Mouse (Mus musculus): ENCODE results near the gene Sema3b. TPM values are rescaled to one million over a fixed set of nuclear protein-coding genes. Genes with fewer than 3 reads are reported as not detected.

Gene Sema3b
- polyA plus RNA-seq, 1 experiment from 2014 or later: 4.2 TPM

- Histone ChIP-seq H3K27ac (peak overlapping the region; percentile 70; the same call in 1 of the 2 replicates), H3K4me2 (peak overlapping the region; percentile 67), H3K36me3 (no peaks in the 10 kb centered on the region), H3K9ac (peak overlapping the region; percentile 74), H3K27me3 (0 out of 2 replicates have a peak, but pooled peaks cover 4% of the 10 kb centered on the region), H3K4me1 (replicated peaks) (peaks cover 26% of the 10 kb centered on the region), H3K9me3 (no peaks in the 10 kb centered on the region), H3K4me3 (peak overlapping the region; percentile 41; the same call in 1 of the 2 replicates)
- no peak for ATAC-seq (ENCODE audit: low FRiP score)
- WGBS: 97% methylated on average over 13 of the region's 13 CpGs
Measured at GRCm38 (mm10) chr9:107643544-107644214, 34.6 kb upstream of the Sema3b start.

- H3K27ac ChIP-seq: no peak overlapping the region
- 0 out of 2 replicates have a peak overlapping the region, but pooled peaks have one; percentile 39 for H3K9ac ChIP-seq
- no peaks in the 10 kb centered on the region for H3K9me3 ChIP-seq
- 44% methylated on average over 8 of the region's 8 CpGs for whole genome bisulfite sequencing
- no peak overlapping the region for H3K4me2 ChIP-seq
- H3K27me3 ChIP-seq: 0 out of 2 replicates have a peak, but pooled peaks cover 4% of the 10 kb centered on the region
- peaks cover 40% of the 10 kb centered on the region for H3K4me1 ChIP-seq (replicated peaks)
- H3K4me3 ChIP-seq: no peak overlapping the region
- ATAC-seq (ENCODE audit: low FRiP score): no peak
- H3K36me3 ChIP-seq: no peaks in the 10 kb centered on the region
Measured at GRCm38 (mm10) chr9:107641666-107642065, 32.6 kb upstream of the Sema3b start.

GRCm38 (mm10) chr9:107640257-107640772 lies 31.3 kb upstream of the Sema3b start:
- Histone ChIP-seq H3K4me2 (no peak overlapping the region), H3K4me1 (replicated peaks) (peaks cover 52% of the 10 kb centered on the region), H3K27me3 (0 out of 2 replicates have a peak, but pooled peaks cover 4% of the 10 kb centered on the region), H3K9me3 (no peaks in the 10 kb centered on the region), H3K27ac (no peak overlapping the region), H3K9ac (no peak overlapping the region), H3K36me3 (no peaks in the 10 kb centered on the region), H3K4me3 (no peak overlapping the region)
- 35% methylated on average over 8 of the region's 8 CpGs for WGBS
- no peak for ATAC-seq (ENCODE audit: low FRiP score)

- Histone ChIP-seq H3K27me3 (no peaks in the 10 kb centered on the region), H3K36me3 (no peaks in the 10 kb centered on the region), H3K4me3 (no peak overlapping the region), H3K4me1 (replicated peaks) (peaks cover 64% of the 10 kb centered on the region), H3K9me3 (no peaks in the 10 kb centered on the region), H3K4me2 (peak overlapping the region; percentile 36), H3K9ac (peak overlapping the region; percentile 9), H3K27ac (peak overlapping the region; percentile 89)
- 12% methylated on average over 7 of the region's 7 CpGs for WGBS
- ATAC-seq (ENCODE audit: low FRiP score): peak; percentile 36
Measured at GRCm38 (mm10) chr9:107637070-107637469, 28.0 kb upstream of the Sema3b start.

- H3K4me1 ChIP-seq (replicated peaks): peaks cover 71% of the 10 kb centered on the region
- peak; percentile 90 for ATAC-seq (ENCODE audit: low FRiP score)
Measured at GRCm38 (mm10) chr9:107635279-107636028, 26.4 kb upstream of the Sema3b start, which contains the start of gene Gnai2. Gnai2 (minus strand) TSS chr9:107635367.

GRCm38 (mm10) chr9:107634406-107635278 lies 25.6 kb upstream of the Sema3b start:
- H3K4me3 ChIP-seq: peak overlapping the region; percentile 84
- peaks cover 77% of the 10 kb centered on the region for H3K4me1 ChIP-seq (replicated peaks)
- ATAC-seq (ENCODE audit: low FRiP score): no peak
- no peaks in the 10 kb centered on the region for H3K9me3 ChIP-seq
- H3K27me3 ChIP-seq: no peaks in the 10 kb centered on the region
- H3K9ac ChIP-seq: peak overlapping the region; percentile 94
- peak overlapping the region; percentile 95 for H3K4me2 ChIP-seq
- H3K36me3 ChIP-seq: no peaks in the 10 kb centered on the region
- H3K27ac ChIP-seq: peak overlapping the region; percentile 97
- WGBS: 1% methylated on average over 35 of the region's 35 CpGs

More at GRCm38 (mm10) chr9:107635279-107636028, 26.4 kb upstream of the Sema3b start, which contains the start of gene Gnai2:
- peak within 1 kb of the TSS; percentile 97 for H3K27ac ChIP-seq
- no peaks in the 10 kb centered on the region for H3K27me3 ChIP-seq
- H3K9me3 ChIP-seq: no peaks in the 10 kb centered on the region
- H3K36me3 ChIP-seq: no peaks in the 10 kb centered on the region
- peak within 1 kb of the TSS; percentile 95 for H3K4me2 ChIP-seq
- 1% methylated on average over 38 of the region's 38 CpGs for WGBS
- H3K4me3 ChIP-seq: peak within 1 kb of the TSS; percentile 84
- H3K9ac ChIP-seq: peak within 1 kb of the TSS; percentile 94

GRCm38 (mm10) chr9:107633661-107634405 lies 24.8 kb upstream of the Sema3b start:
- Histone ChIP-seq H3K4me2 (peak overlapping the region; percentile 95), H3K9me3 (no peaks in the 10 kb centered on the region), H3K4me1 (replicated peaks) (peaks cover 85% of the 10 kb centered on the region), H3K27me3 (no peaks in the 10 kb centered on the region), H3K4me3 (peak overlapping the region; percentile 84), H3K27ac (peak overlapping the region; percentile 97), H3K9ac (peak overlapping the region; percentile 94), H3K36me3 (no peaks in the 10 kb centered on the region)
- 0% methylated on average over 15 of the region's 15 CpGs for WGBS
- ATAC-seq (ENCODE audit: low FRiP score): no peak

GRCm38 (mm10) chr9:107633091-107633660 lies 24.1 kb upstream of the Sema3b start:
- no peak for ATAC-seq (ENCODE audit: low FRiP score)
- WGBS: under 1% methylated on average over 32 of the region's 33 CpGs
- peak overlapping the region; percentile 94 for H3K9ac ChIP-seq
- H3K4me2 ChIP-seq: peak overlapping the region; percentile 95
- H3K4me1 ChIP-seq (replicated peaks): peaks cover 91% of the 10 kb centered on the region
- no peaks in the 10 kb centered on the region for H3K27me3 ChIP-seq
- no peaks in the 10 kb centered on the region for H3K36me3 ChIP-seq
- H3K27ac ChIP-seq: peak overlapping the region; percentile 97
- H3K4me3 ChIP-seq: peak overlapping the region; percentile 84
- H3K9me3 ChIP-seq: no peaks in the 10 kb centered on the region

- Histone ChIP-seq H3K4me1 (replicated peaks) (peaks cover 92% of the 10 kb centered on the region), H3K36me3 (no peaks in the 10 kb centered on the region), H3K27me3 (no peaks in the 10 kb centered on the region), H3K9ac (peak overlapping the region; percentile 94), H3K4me2 (peak overlapping the region; percentile 95), H3K27ac (peak overlapping the region; percentile 97), H3K9me3 (no peaks in the 10 kb centered on the region), H3K4me3 (peak overlapping the region; percentile 84)
- 16% methylated on average over 6 of the region's 6 CpGs for WGBS
- ATAC-seq (ENCODE audit: low FRiP score): no peak
Measured at GRCm38 (mm10) chr9:107632478-107632877, 23.4 kb upstream of the Sema3b start.

GRCm38 (mm10) chr9:107631861-107632260 lies 22.8 kb upstream of the Sema3b start:
- Histone ChIP-seq H3K9me3 (no peaks in the 10 kb centered on the region), H3K36me3 (no peaks in the 10 kb centered on the region), H3K4me2 (peak overlapping the region; percentile 95), H3K9ac (peak overlapping the region; percentile 94), H3K27ac (peak overlapping the region; percentile 97), H3K27me3 (no peaks in the 10 kb centered on the region), H3K4me3 (peak overlapping the region; percentile 84), H3K4me1 (replicated peaks) (peaks cover 92% of the 10 kb centered on the region)
- WGBS: 59% methylated on average over 8 of the region's 8 CpGs
- ATAC-seq (ENCODE audit: low FRiP score): no peak

Data from hindbrain, embryonic 13.5 days (tissue).